Mouse (Mus musculus) embryonic fibroblast, embryonic 13.5 days (primary cell): Measurements from ENCODE around the gene Adora3. TPM values are rescaled to one million over a fixed set of nuclear protein-coding genes. Genes with fewer than 3 reads are reported as not detected.

ENCODE experiments used
- H3K27ac ChIP-seq: 2 replicates; pipeline ENCODE4 v1.5.1; 2012; ENCODE audit warnings: low read length, control low read depth, inconsistent platforms; ENCODE audit not compliant: insufficient read depth
- H3K4me1 ChIP-seq: 2 replicates; pipeline ENCODE4 v1.6.1; 2011; ENCODE audit warnings: low read length; ENCODE audit not compliant: control insufficient read depth, insufficient read depth
- H3K4me3 ChIP-seq: 2 replicates; pipeline ENCODE4 v1.5.1; 2011; ENCODE audit warnings: mild to moderate bottlenecking, control low read depth, low read length; ENCODE audit not compliant: insufficient read depth
- CTCF ChIP-seq: IDR thresholded peaks from 2 replicates; pipeline ENCODE4 v1.5.1; 2011; ENCODE audit warnings: mild to moderate bottlenecking, control low read depth, low read length, moderate library complexity, borderline replicate concordance; ENCODE audit not compliant: insufficient read depth
- POLR2A ChIP-seq: IDR thresholded peaks from 2 replicates; pipeline ENCODE4 v1.6.1; 2011; ENCODE audit warnings: low read depth, mild to moderate bottlenecking, control low read depth, low read length, moderate library complexity
- polyA plus RNA-seq: library from polyadenylated mRNA; stranded (reverse); fragments of >200 nt; gene quantifications from 2 replicates; pipeline ENCODE4 v1.2.4, GENCODE M21; 2011; ENCODE audit warnings: low read depth; ENCODE audit not compliant: missing spikeins, insufficient read length

Adora3 gene
- polyA plus RNA-seq, 1 experiment, result not detected

DNA sequence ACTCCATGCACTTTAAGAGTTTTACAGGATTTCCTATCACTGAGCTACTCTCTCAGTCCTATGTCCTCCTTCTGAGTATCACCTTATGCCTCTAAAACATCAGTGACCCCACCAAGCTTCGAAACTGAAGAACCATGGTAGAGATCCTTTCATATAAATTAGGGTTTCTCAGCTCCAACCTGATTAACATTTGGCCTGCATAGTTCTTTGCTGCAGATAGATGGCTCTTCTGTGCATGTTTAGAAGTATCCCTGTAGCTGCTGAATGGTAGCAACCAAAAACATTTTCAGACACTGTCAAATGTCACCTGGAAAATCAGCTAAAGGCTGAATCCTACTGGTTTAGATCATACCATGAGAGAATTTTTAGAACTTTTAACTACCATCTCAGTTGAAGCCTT, 86.6 kb downstream of the Adora3 start:
- Histone ChIP-seq H3K27ac (no peak overlapping the region), H3K4me3 (no peak overlapping the region), H3K4me1 (no peaks in the 10 kb centered on the region; the same call in 1 of the 2 replicates)
- no peak for TF ChIP-seq POLR2A
- TF ChIP-seq CTCF, result no peak

DNA sequence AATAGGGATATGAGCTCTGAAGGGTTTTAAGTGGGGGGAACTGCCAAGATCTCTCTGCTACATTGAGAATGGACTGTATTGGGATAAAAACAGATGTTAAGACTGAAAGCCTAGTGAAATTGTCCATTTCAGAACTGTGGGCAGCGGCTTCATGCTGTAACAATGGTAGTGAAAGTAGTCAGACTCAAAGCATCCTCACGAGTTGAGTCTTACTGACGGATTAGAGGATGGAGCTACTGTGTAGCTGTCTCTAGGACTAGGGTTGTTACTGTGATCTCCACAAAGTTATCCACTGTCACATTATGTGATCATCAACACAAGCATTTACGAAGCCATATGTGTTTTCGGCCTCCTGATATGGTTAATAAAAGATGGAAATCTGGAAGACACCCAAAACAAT, 87.5 kb downstream of the Adora3 start:
- peak overlapping the region; percentile 76 for H3K4me3 ChIP-seq
- peak overlapping the region; percentile 48; the same call in 1 of the 2 replicates for H3K27ac ChIP-seq
- H3K4me1 ChIP-seq, result no peaks in the 10 kb centered on the region; the same call in 1 of the 2 replicates
- TF ChIP-seq CTCF, result no peak
- TF ChIP-seq POLR2A, result no peak

Other genes starting within 250 kb of the Adora3 start
- gene Ddx20, start 183.3 kb upstream of the Adora3 start, polyA plus RNA-seq, result 15.6 and 19.6 TPM in 2 replicates
- 11.2 and 14.5 TPM in 2 replicates for gene Inka2, start 166.3 kb upstream of the Adora3 start, polyA plus RNA-seq
- 132 and 150 TPM in 2 replicates for gene Rap1a, start 69.5 kb upstream of the Adora3 start, polyA plus RNA-seq
- gene Tmigd3, start within 50 bp of the Adora3 start, polyA plus RNA-seq, result not detected in 2 replicates
- gene I830077J02Rik, start 61.8 kb downstream of the Adora3 start, polyA plus RNA-seq, result not detected in 2 replicates
- gene Wdr77, start 88.5 kb downstream of the Adora3 start, polyA plus RNA-seq, result 60.4 and 63.9 TPM in 2 replicates
- 415 and 483 TPM in 2 replicates for gene Atp5f1, start 89.2 kb downstream of the Adora3 start, polyA plus RNA-seq
- gene Ovgp1, start 102.9 kb downstream of the Adora3 start, polyA plus RNA-seq, result 0.76 and 1.8 TPM in 2 replicates
- not detected in 2 replicates for gene Pifo, start 143.8 kb downstream of the Adora3 start, polyA plus RNA-seq
- not detected in 2 replicates for gene Chil5, start 162.0 kb downstream of the Adora3 start, polyA plus RNA-seq
- not detected in 2 replicates for gene Chia1, start 242.4 kb downstream of the Adora3 start, polyA plus RNA-seq